Mouse (Mus musculus) lung, postnatal 0 days (tissue): ENCODE data around the gene Smagp.

Source experiments
- CTCF ChIP-seq: IDR thresholded peaks from 2 replicates; pipeline ENCODE4 v1.5.1; 2016; ENCODE audit warnings: antibody characterized with exemption, mild to moderate bottlenecking
- EP300 ChIP-seq: IDR thresholded peaks from 2 replicates; pipeline ENCODE4 v1.6.1; 2016; ENCODE audit warnings: antibody characterized with exemption, mild to moderate bottlenecking, control low read depth

DNA sequence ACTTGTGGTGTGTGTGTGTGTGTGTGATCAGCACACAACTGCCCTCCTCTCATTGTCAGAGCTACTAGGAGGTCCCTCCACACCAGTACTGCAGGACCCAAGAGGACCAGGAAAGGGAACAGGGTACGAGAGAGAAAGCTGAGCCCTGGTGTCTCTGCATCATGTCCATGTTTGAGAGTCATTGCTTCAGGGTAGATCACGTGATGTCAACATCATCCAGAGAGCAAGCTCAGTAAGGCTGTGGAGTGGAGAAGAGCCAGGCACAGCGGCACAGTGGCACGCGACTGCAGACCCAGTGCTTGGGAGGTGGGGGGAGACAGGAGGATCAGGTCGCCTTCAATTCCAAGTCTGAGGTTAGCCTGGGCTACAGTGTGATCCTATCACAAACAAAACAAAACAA lies 60.3 kb downstream of the Smagp start:
- no peak for TF ChIP-seq EP300
- no peak for TF ChIP-seq CTCF
